Mouse (Mus musculus) limb, embryonic 13.5 days (tissue): ENCODE data around the gene Angptl7. TPM values are rescaled to one million over a fixed set of nuclear protein-coding genes. Genes with fewer than 3 reads are reported as not detected.

Experiments
- ATAC-seq: fragments of 200-750 bp; cut with Nextera tagmentation; 2 replicates; pipeline ENCODE4 v1.8.0; 2017; ENCODE audit warnings: low read depth, moderate number of reproducible peaks, moderate TSS enrichment; ENCODE audit not compliant: low FRiP score
- H3K27ac ChIP-seq: fragments of 300-500 bp; sonication (generic); 2 replicates; pipeline ENCODE4 v1.5.1; 2015; ENCODE audit warnings: inconsistent platforms, mild to moderate bottlenecking, moderate library complexity
- H3K27me3 ChIP-seq: fragments of 300-500 bp; sonication (generic); 2 replicates; pipeline ENCODE4 v1.6.1; 2015; ENCODE audit warnings: mild to moderate bottlenecking, inconsistent platforms
- H3K36me3 ChIP-seq: fragments of 300-500 bp; sonication (generic); 2 replicates; pipeline ENCODE4 v1.6.1; 2015; ENCODE audit warnings: inconsistent platforms, mild to moderate bottlenecking, moderate library complexity
- H3K4me1 ChIP-seq: fragments of 300-500 bp; sonication (generic); 2 replicates; pipeline ENCODE4 v1.6.1; 2015; ENCODE audit warnings: inconsistent platforms
- H3K4me2 ChIP-seq: fragments of 300-500 bp; sonication (generic); replicated peaks from 2 replicates; pipeline ENCODE4 v1.6.1; 2015; ENCODE audit warnings: inconsistent platforms, mild to moderate bottlenecking, moderate library complexity
- H3K4me3 ChIP-seq: fragments of 300-500 bp; sonication (generic); 2 replicates; pipeline ENCODE4 v1.5.1; 2015; ENCODE audit warnings: moderate library complexity, mild to moderate bottlenecking, inconsistent platforms
- H3K9ac ChIP-seq: fragments of 300-500 bp; sonication (generic); 2 replicates; pipeline ENCODE4 v1.6.1; 2015; ENCODE audit warnings: mild to moderate bottlenecking, inconsistent platforms
- H3K9me3 ChIP-seq: fragments of 300-500 bp; sonication (generic); 2 replicates; pipeline ENCODE4 v1.6.1; 2016; ENCODE audit warnings: inconsistent platforms
- WGBS: fragments of 180-500 bp; shearing (Covaris S2); methylation state at CpG from one replicate; pipeline ENCODE4 v1.1.7; 2015; 5-methylcytosine and 5-hydroxymethylcytosine counted together
- polyA plus RNA-seq: library from polyadenylated mRNA; unstranded; fragments of >200 nt; fragmentation: Nextera tagmentation; extraction: Ambion mirVana; gene quantifications from 2 replicates; pipeline ENCODE4 v1.2.1, GENCODE M21; 2015

Angptl7 gene
- polyA plus RNA-seq, result 1.3 and 2.0 TPM in 2 replicates

- peaks cover 7% of the 10 kb centered on the region for H3K4me1 ChIP-seq
- no peak within 1 kb of the TSS for H3K4me3 ChIP-seq
- H3K9ac ChIP-seq, result peak within 1 kb of the TSS; percentile 31; the same call in 1 of the 2 replicates
- no peak for ATAC-seq
- no peaks in the 10 kb centered on the region for H3K9me3 ChIP-seq
- H3K27ac ChIP-seq, result no peak within 1 kb of the TSS
- 42% methylated on average over 4 of the region's 4 CpGs for WGBS
- H3K27me3 ChIP-seq, result no peaks in the 10 kb centered on the region
- H3K4me2 ChIP-seq, result no peak within 1 kb of the TSS
- peaks cover 78% of the 10 kb centered on the region for H3K36me3 ChIP-seq
Observed at GRCm38 (mm10) chr4:148500410-148500867, at the start of gene Angptl7. Gene Angptl7, minus strand, starts transcription at chr4:148500460.

GRCm38 (mm10) chr4:148549106-148549505 is 48.8 kb upstream of the Angptl7 start:
- H3K9ac ChIP-seq, result no peak overlapping the region
- H3K4me3 ChIP-seq, result no peak overlapping the region
- H3K9me3 ChIP-seq, result no peaks in the 10 kb centered on the region
- H3K4me2 ChIP-seq, result no peak overlapping the region
- whole genome bisulfite sequencing, result 88% methylated on average over 4 of the region's 4 CpGs
- no peaks in the 10 kb centered on the region for H3K27me3 ChIP-seq
- no peak overlapping the region for H3K27ac ChIP-seq
- peaks cover 95% of the 10 kb centered on the region for H3K36me3 ChIP-seq
- ATAC-seq, result no peak
- H3K4me1 ChIP-seq, result no peaks in the 10 kb centered on the region

- H3K36me3 ChIP-seq, result peaks cover 96% of the 10 kb centered on the region
- H3K27ac ChIP-seq, result no peak overlapping the region
- no peaks in the 10 kb centered on the region for H3K9me3 ChIP-seq
- H3K9ac ChIP-seq, result no peak overlapping the region
- 88% methylated on average over 3 of the region's 3 CpGs for WGBS
- no peak overlapping the region for H3K4me2 ChIP-seq
- no peak for ATAC-seq
- no peak overlapping the region for H3K4me3 ChIP-seq
- no peaks in the 10 kb centered on the region for H3K4me1 ChIP-seq
- H3K27me3 ChIP-seq, result no peaks in the 10 kb centered on the region
Observed at GRCm38 (mm10) chr4:148535876-148536275, 35.6 kb upstream of the Angptl7 start.

GRCm38 (mm10) chr4:148533613-148534328 is 33.5 kb upstream of the Angptl7 start:
- WGBS, result 93% methylated on average over 12 of the region's 12 CpGs
- no peak for ATAC-seq
- Histone ChIP-seq H3K36me3 (peaks cover 94% of the 10 kb centered on the region), H3K4me2 (no peak overlapping the region), H3K4me1 (no peaks in the 10 kb centered on the region), H3K27me3 (no peaks in the 10 kb centered on the region), H3K4me3 (no peak overlapping the region), H3K9me3 (no peaks in the 10 kb centered on the region), H3K9ac (peak overlapping the region; percentile 50; the same call in 1 of the 2 replicates), H3K27ac (no peak overlapping the region)

GRCm38 (mm10) chr4:148532516-148532915 is 32.3 kb upstream of the Angptl7 start:
- WGBS, result 78% methylated on average over 3 of the region's 3 CpGs
- H3K27ac ChIP-seq, result no peak overlapping the region
- H3K4me1 ChIP-seq, result no peaks in the 10 kb centered on the region
- peaks cover 91% of the 10 kb centered on the region for H3K36me3 ChIP-seq
- H3K9me3 ChIP-seq, result no peaks in the 10 kb centered on the region
- ATAC-seq, result 0 out of 2 replicates have a peak, but pooled peaks have one; percentile 52
- H3K9ac ChIP-seq, result no peak overlapping the region
- no peak overlapping the region for H3K4me2 ChIP-seq
- H3K27me3 ChIP-seq, result no peaks in the 10 kb centered on the region
- H3K4me3 ChIP-seq, result no peak overlapping the region

- Histone ChIP-seq H3K9ac (no peak overlapping the region), H3K4me2 (no peak overlapping the region), H3K9me3 (no peaks in the 10 kb centered on the region), H3K4me1 (no peaks in the 10 kb centered on the region), H3K27me3 (no peaks in the 10 kb centered on the region), H3K27ac (no peak overlapping the region; the same call in 1 of the 2 replicates), H3K36me3 (peaks cover 91% of the 10 kb centered on the region), H3K4me3 (no peak overlapping the region)
- WGBS, result 74% methylated on average over 4 of the region's 4 CpGs
- no peak for ATAC-seq
Observed at GRCm38 (mm10) chr4:148531341-148531740, 31.1 kb upstream of the Angptl7 start.

- H3K36me3 ChIP-seq, result peaks cover 91% of the 10 kb centered on the region
- WGBS, result 90% methylated on average over 6 of the region's 6 CpGs
Observed at GRCm38 (mm10) chr4:148530778-148531177, 30.5 kb upstream of the Angptl7 start.

GRCm38 (mm10) chr4:148530351-148530750 is 30.1 kb upstream of the Angptl7 start:
- Histone ChIP-seq H3K27ac (no peak overlapping the region), H3K27me3 (no peaks in the 10 kb centered on the region), H3K9me3 (no peaks in the 10 kb centered on the region), H3K36me3 (peaks cover 92% of the 10 kb centered on the region), H3K9ac (no peak overlapping the region), H3K4me2 (no peak overlapping the region), H3K4me3 (no peak overlapping the region), H3K4me1 (no peaks in the 10 kb centered on the region)
- whole genome bisulfite sequencing, result 90% methylated on average over 5 of the region's 5 CpGs
- no peak for ATAC-seq

More at GRCm38 (mm10) chr4:148530778-148531177, 30.5 kb upstream of the Angptl7 start:
- Histone ChIP-seq H3K4me3 (no peak overlapping the region), H3K27ac (no peak overlapping the region), H3K9ac (no peak overlapping the region), H3K27me3 (no peaks in the 10 kb centered on the region), H3K4me2 (no peak overlapping the region), H3K9me3 (no peaks in the 10 kb centered on the region), H3K4me1 (no peaks in the 10 kb centered on the region)
- no peak for ATAC-seq

GRCm38 (mm10) chr4:148527158-148527910 is 27.1 kb upstream of the Angptl7 start:
- H3K4me3 ChIP-seq, result no peak overlapping the region
- no peak overlapping the region for H3K27ac ChIP-seq
- no peak for ATAC-seq
- WGBS, result 89% methylated on average over 10 of the region's 10 CpGs
- H3K9ac ChIP-seq, result 0 out of 2 replicates have a peak overlapping the region, but pooled peaks have one; percentile 9
- peaks cover 93% of the 10 kb centered on the region for H3K36me3 ChIP-seq
- no peaks in the 10 kb centered on the region for H3K9me3 ChIP-seq
- H3K4me1 ChIP-seq, result no peaks in the 10 kb centered on the region
- no peak overlapping the region for H3K4me2 ChIP-seq
- no peaks in the 10 kb centered on the region for H3K27me3 ChIP-seq

GRCm38 (mm10) chr4:148523538-148523937 is 23.3 kb upstream of the Angptl7 start:
- no peak for ATAC-seq
- Histone ChIP-seq H3K9ac (no peak overlapping the region), H3K4me3 (no peak overlapping the region), H3K4me2 (no peak overlapping the region), H3K27ac (no peak overlapping the region), H3K4me1 (no peaks in the 10 kb centered on the region), H3K27me3 (no peaks in the 10 kb centered on the region), H3K36me3 (peaks cover 91% of the 10 kb centered on the region), H3K9me3 (no peaks in the 10 kb centered on the region)
- WGBS, result 57% methylated on average over 7 of the region's 7 CpGs

GRCm38 (mm10) chr4:148518235-148518795 is 18.1 kb upstream of the Angptl7 start:
- H3K9me3 ChIP-seq, result no peaks in the 10 kb centered on the region
- no peak overlapping the region for H3K9ac ChIP-seq
- H3K27ac ChIP-seq, result 0 out of 2 replicates have a peak overlapping the region, but pooled peaks have one; percentile 3
- H3K4me2 ChIP-seq, result no peak overlapping the region
- H3K36me3 ChIP-seq, result peaks cover 90% of the 10 kb centered on the region
- no peaks in the 10 kb centered on the region for H3K27me3 ChIP-seq
- peaks cover 4% of the 10 kb centered on the region; the same call in 1 of the 2 replicates for H3K4me1 ChIP-seq
- WGBS, result 45% methylated on average over 5 of the region's 5 CpGs
- no peak overlapping the region for H3K4me3 ChIP-seq
- no peak for ATAC-seq

- Histone ChIP-seq H3K9ac (no peak overlapping the region), H3K4me3 (no peak overlapping the region), H3K27ac (no peak overlapping the region), H3K4me2 (no peak overlapping the region), H3K36me3 (peaks cover 90% of the 10 kb centered on the region), H3K4me1 (peaks cover 4% of the 10 kb centered on the region; the same call in 1 of the 2 replicates), H3K27me3 (no peaks in the 10 kb centered on the region), H3K9me3 (no peaks in the 10 kb centered on the region)
- WGBS, result 51% methylated on average over 4 of the region's 4 CpGs
- no peak for ATAC-seq
Observed at GRCm38 (mm10) chr4:148517809-148518208, 17.5 kb upstream of the Angptl7 start.
